Mouse (Mus musculus): Measurements from ENCODE around the gene Apol7e. TPM values are rescaled to one million over a fixed set of nuclear protein-coding genes. Genes with fewer than 3 reads are reported as not detected.
"Not testable (repeated sequence)": the region's sequence is repeated elsewhere in the genome, so short reads cannot be mapped to it uniquely, and the experiment has no call there.

The Apol7e gene
- polyA plus RNA-seq, 1 experiment from 2014 or later: not detected

GRCm38 (mm10) chr15:77740511-77741297 lies 42.0 kb downstream of the Apol7e start:
- peak; percentile 27 for DNase-seq

DNA sequence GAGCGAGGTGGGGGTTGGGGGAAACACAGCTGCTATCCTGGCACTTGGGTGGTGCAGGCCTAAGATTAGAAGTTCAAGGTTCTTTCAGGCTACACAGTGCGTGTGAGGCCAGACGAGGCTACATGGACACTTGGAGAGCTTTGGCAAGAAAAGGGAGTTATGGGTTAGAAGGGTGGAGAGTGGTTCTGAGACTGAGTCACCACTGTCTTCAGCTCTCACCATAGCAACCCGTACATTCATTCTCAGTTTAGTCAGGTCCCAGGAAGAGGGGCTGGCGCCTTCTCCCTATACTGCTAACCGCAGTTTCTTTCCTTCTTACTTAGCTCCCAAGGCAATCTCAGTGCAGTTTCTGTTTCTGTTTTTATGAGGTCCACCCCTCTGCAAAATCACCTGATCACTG lies 42.9 kb downstream of the Apol7e start:
- H3K4me3 ChIP-seq (ENCODE audit: low read depth, low read length); H3K4me2 ChIP-seq; DNase-seq; H3K9me3 ChIP-seq (ENCODE audit: low read depth, low read length); H3K27ac ChIP-seq (ENCODE audit: low read depth); H3K27me3 ChIP-seq (ENCODE audit: insufficient read depth, low read length); H3K9ac ChIP-seq; H3K36me3 ChIP-seq (ENCODE audit: insufficient read depth); H3K4me1 ChIP-seq (ENCODE audit: insufficient read depth); ATAC-seq (ENCODE audit: insufficient read depth): not testable (repeated sequence)
- 76% methylated on average over 6 of the region's 6 CpGs for WGBS

More at GRCm38 (mm10) chr15:77740511-77741297, 42.0 kb downstream of the Apol7e start:
- Histone ChIP-seq H3K4me1 (ENCODE audit: insufficient read depth) (no peaks in the 10 kb centered on the region), H3K27ac (ENCODE audit: low read depth) (no peak overlapping the region), H3K36me3 (ENCODE audit: insufficient read depth) (no peaks in the 10 kb centered on the region), H3K27me3 (ENCODE audit: insufficient read depth, low read length) (no peaks in the 10 kb centered on the region), H3K4me2 (no peak overlapping the region), H3K9me3 (ENCODE audit: low read depth, low read length) (no peaks in the 10 kb centered on the region), H3K9ac (no peak overlapping the region), H3K4me3 (ENCODE audit: low read depth, low read length) (no peak overlapping the region)
- TF ChIP-seq CTCF (IDR thresholded peaks at IDR 0.05; ENCODE audit: low read depth): peak; percentile 58
- no peak for ATAC-seq (ENCODE audit: insufficient read depth)
- 66% methylated on average over 9 of the region's 9 CpGs for WGBS

GRCm38 (mm10) chr15:77744632-77745031 lies 46.0 kb downstream of the Apol7e start:
- Histone ChIP-seq H3K9me3 (ENCODE audit: low read depth, low read length) (no peaks in the 10 kb centered on the region), H3K36me3 (ENCODE audit: insufficient read depth) (no peaks in the 10 kb centered on the region), H3K27me3 (ENCODE audit: insufficient read depth, low read length) (no peaks in the 10 kb centered on the region), H3K27ac (ENCODE audit: low read depth) (no peak overlapping the region), H3K4me1 (ENCODE audit: insufficient read depth) (no peaks in the 10 kb centered on the region), H3K4me2 (no peak overlapping the region), H3K9ac (no peak overlapping the region), H3K4me3 (ENCODE audit: low read depth, low read length) (no peak overlapping the region)
- ATAC-seq (ENCODE audit: insufficient read depth) (no peak), DNase-seq (no peak)
- no peak for TF ChIP-seq CTCF (IDR thresholded peaks at IDR 0.05; ENCODE audit: low read depth)
- WGBS: 16% methylated on average over 5 of the region's 5 CpGs

DNA sequence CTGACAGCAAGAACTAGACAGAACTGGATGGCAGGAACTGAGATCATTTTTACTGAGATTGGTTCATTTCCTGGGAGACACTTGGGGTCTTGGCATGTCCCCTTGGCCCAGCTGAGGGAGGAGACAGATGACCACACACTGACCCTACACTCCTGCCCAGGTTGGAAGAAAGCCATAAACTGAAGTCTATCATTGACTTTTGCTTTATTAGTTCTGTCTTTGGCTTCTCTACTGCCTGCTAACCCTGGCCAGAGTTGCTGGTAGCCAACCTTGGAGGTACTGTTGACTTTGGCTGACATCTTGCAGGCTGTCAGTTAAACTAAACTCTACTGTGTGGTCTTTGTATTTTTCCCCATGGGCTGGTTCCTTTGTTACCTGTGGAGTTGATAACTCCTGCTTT lies 46.4 kb downstream of the Apol7e start:
- Histone ChIP-seq H3K4me3 (ENCODE audit: low read depth, low read length) (no peak overlapping the region), H3K4me1 (ENCODE audit: insufficient read depth) (no peaks in the 10 kb centered on the region), H3K9ac (no peak overlapping the region), H3K4me2 (no peak overlapping the region), H3K27me3 (ENCODE audit: insufficient read depth, low read length) (no peaks in the 10 kb centered on the region), H3K36me3 (ENCODE audit: insufficient read depth) (no peaks in the 10 kb centered on the region), H3K27ac (ENCODE audit: low read depth) (no peak overlapping the region), H3K9me3 (ENCODE audit: low read depth, low read length) (no peaks in the 10 kb centered on the region)
- DNase-seq (no peak), ATAC-seq (ENCODE audit: insufficient read depth) (no peak)
- TF ChIP-seq CTCF (IDR thresholded peaks at IDR 0.05; ENCODE audit: low read depth): no peak

DNA sequence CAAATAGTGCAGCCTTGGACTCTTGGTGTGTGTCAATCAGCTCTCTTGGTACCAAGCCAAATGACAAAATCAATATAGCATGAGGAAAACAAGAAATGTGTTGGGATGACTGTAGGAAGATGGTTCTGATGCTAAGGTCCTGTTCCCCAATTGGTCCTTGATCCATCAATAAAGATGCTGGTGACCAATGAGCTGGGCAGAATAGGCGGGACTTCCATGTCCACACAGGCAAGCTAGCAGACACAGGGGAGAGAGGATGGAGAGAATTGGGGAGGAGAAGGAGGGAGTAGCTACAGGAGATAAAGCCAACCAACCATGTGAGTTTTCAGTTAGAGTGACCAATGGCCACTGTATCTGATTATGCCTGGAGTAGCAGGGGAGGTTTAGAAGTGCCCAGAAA lies 47.7 kb downstream of the Apol7e start:
- Histone ChIP-seq H3K27ac (ENCODE audit: low read depth) (no peak overlapping the region), H3K4me3 (ENCODE audit: low read depth, low read length) (no peak overlapping the region), H3K9me3 (ENCODE audit: low read depth, low read length) (no peaks in the 10 kb centered on the region), H3K4me2 (no peak overlapping the region), H3K9ac (no peak overlapping the region), H3K36me3 (ENCODE audit: insufficient read depth) (no peaks in the 10 kb centered on the region), H3K4me1 (ENCODE audit: insufficient read depth) (no peaks in the 10 kb centered on the region), H3K27me3 (ENCODE audit: insufficient read depth, low read length) (no peaks in the 10 kb centered on the region)
- ATAC-seq (ENCODE audit: insufficient read depth): no peak
- no peak for TF ChIP-seq CTCF (IDR thresholded peaks at IDR 0.05; ENCODE audit: low read depth)
- 79% methylated on average over 1 of the region's 1 CpGs for WGBS
- no peak for DNase-seq

DNA sequence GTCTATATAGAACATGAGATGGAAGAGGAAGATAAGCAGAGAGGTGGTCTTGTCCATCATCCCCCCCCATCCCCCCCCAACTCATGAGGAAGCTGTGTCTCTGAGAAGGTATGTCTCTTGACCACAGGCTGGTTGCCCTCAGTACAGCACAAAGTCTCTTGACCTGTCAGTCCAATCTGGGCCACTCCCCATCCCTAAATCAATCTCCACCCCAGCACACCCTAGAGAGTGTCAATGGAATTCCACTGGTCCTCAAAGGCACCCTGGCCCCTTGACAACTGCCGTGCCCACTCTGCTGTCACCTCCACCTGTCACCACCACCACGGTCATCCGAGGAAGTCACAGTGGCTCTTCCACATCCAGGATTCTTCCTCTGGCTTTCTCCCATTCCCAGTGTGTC lies 49.8 kb downstream of the Apol7e start:
- DNase-seq: no peak
- Histone ChIP-seq H3K36me3 (ENCODE audit: insufficient read depth) (no peaks in the 10 kb centered on the region), H3K4me2 (no peak overlapping the region), H3K27ac (ENCODE audit: low read depth) (no peak overlapping the region), H3K4me1 (ENCODE audit: insufficient read depth) (no peaks in the 10 kb centered on the region), H3K4me3 (ENCODE audit: low read depth, low read length) (no peak overlapping the region), H3K27me3 (ENCODE audit: insufficient read depth, low read length) (no peaks in the 10 kb centered on the region), H3K9me3 (ENCODE audit: low read depth, low read length) (no peaks in the 10 kb centered on the region), H3K9ac (no peak overlapping the region)
- WGBS: 53% methylated on average over 3 of the region's 3 CpGs
- TF ChIP-seq CTCF (IDR thresholded peaks at IDR 0.05; ENCODE audit: low read depth): no peak
- ATAC-seq (ENCODE audit: insufficient read depth): no peak

GRCm38 (mm10) chr15:77749717-77750116 lies 51.1 kb downstream of the Apol7e start:
- Histone ChIP-seq H3K9me3 (ENCODE audit: low read depth, low read length) (no peaks in the 10 kb centered on the region), H3K36me3 (ENCODE audit: insufficient read depth) (no peaks in the 10 kb centered on the region), H3K27ac (ENCODE audit: low read depth) (no peak overlapping the region), H3K4me1 (ENCODE audit: insufficient read depth) (no peaks in the 10 kb centered on the region), H3K9ac (no peak overlapping the region), H3K4me3 (ENCODE audit: low read depth, low read length) (no peak overlapping the region), H3K27me3 (ENCODE audit: insufficient read depth, low read length) (no peaks in the 10 kb centered on the region), H3K4me2 (no peak overlapping the region)
- ATAC-seq (ENCODE audit: insufficient read depth) (no peak), DNase-seq (no peak)
- 82% methylated on average over 10 of the region's 10 CpGs for WGBS
- TF ChIP-seq CTCF (IDR thresholded peaks at IDR 0.05; ENCODE audit: low read depth): no peak

All from lung, embryonic 14.5 days (tissue).